8 mouse cellular contexts compared by ENCODE assay signal in the genomic region with DNA sequence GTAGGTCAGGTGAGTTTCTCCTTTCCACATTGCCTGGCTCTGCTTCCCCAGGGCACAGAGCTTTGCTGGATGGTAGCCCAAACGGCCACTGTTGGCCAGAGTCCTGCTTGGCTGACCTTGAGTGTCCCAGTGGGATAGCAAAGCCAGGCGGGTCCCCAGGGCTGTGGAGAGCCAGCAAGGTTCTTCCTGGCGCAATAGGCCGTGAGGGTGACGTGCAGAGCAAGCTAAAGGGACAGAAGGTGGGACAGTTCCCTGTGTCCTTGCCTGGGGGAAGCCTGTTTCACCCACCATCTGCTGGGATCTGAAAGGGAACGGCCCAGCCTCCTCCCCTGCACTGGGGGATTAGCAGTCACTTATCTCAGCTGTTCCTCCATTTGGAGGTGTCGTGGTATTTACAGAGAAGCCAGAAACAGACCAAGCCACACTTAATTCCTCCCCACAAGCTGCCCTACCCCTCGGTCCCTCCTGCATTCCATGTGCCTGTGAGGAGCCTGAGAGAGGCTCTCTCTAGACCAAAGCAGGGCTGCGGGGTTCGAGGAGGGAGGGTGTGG. TPM values are rescaled to one million over a fixed set of nuclear protein-coding genes. Genes with fewer than 3 reads are reported as not detected.
DNase-seq lines count a peak whose midpoint lies in the region; ATAC-seq and TF ChIP-seq lines count a peak whose summit lies in the region.

No protein-coding gene starts in this region.

- H3K4me1 ChIP-seq in lung, embryonic 15.5 days: peaks cover 12% of the 10 kb centered on the region; the same call in 1 of the 2 replicates
- H3K4me1 ChIP-seq in heart, embryonic 10.5 days: peaks cover 26% of the 10 kb centered on the region
- H3K4me1 ChIP-seq in limb, embryonic 14.5 days (ENCODE audit: control insufficient read depth, insufficient read depth, low read length): peaks cover 5% of the 10 kb centered on the region

- no peak overlapping the region for H3K4me3 ChIP-seq in lung, embryonic 15.5 days
- H3K4me3 ChIP-seq in heart, embryonic 10.5 days: peak overlapping the region; percentile 42
- H3K4me3 ChIP-seq in limb, embryonic 14.5 days (replicated peaks; ENCODE audit: low read length): no peak overlapping the region

- no peaks in the 10 kb centered on the region for H3K27me3 ChIP-seq in lung, embryonic 15.5 days
- H3K27me3 ChIP-seq in heart, embryonic 10.5 days (ENCODE audit: insufficient read depth, poor library complexity, severe bottlenecking): no peaks in the 10 kb centered on the region
- no peaks in the 10 kb centered on the region for H3K27me3 ChIP-seq in limb, embryonic 14.5 days (ENCODE audit: control insufficient read depth, insufficient read depth, low read length)

- H3K36me3 ChIP-seq in lung, embryonic 15.5 days: no peaks in the 10 kb centered on the region
- H3K36me3 ChIP-seq in heart, embryonic 10.5 days: no peaks in the 10 kb centered on the region
- H3K36me3 ChIP-seq in limb, embryonic 14.5 days (ENCODE audit: control insufficient read depth, insufficient read depth, low read length): no peaks in the 10 kb centered on the region

- H3K27ac ChIP-seq in lung, embryonic 15.5 days: no peak overlapping the region; the same call in 1 of the 2 replicates
- H3K27ac ChIP-seq in heart, embryonic 10.5 days: peak overlapping the region; percentile 94
- no peak overlapping the region for H3K27ac ChIP-seq in limb, embryonic 14.5 days (replicated peaks; ENCODE audit: low read depth, low read length)

- no peak for DNase-seq in lung, postnatal 14 days
- peak; percentile 50 for DNase-seq in cerebellum, adult 8-10 months
- DNase-seq in heart, embryonic 10.5 days (ENCODE audit: low spot score): peak; percentile 88
- peak; percentile 24 for DNase-seq in limb, embryonic 14.5 days (ENCODE audit: low spot score)
- DNase-seq in testis, postnatal 14 days (ENCODE audit: low spot score): peak; percentile 13
- no peak for DNase-seq in layer of hippocampus, adult 9-11 months
- no peak for DNase-seq in embryo, embryonic 9.5 days (ENCODE audit: extremely low spot score)

- H3K9ac ChIP-seq in lung, embryonic 15.5 days: no peak overlapping the region
- H3K9ac ChIP-seq in limb, embryonic 14.5 days (ENCODE audit: low read depth, low read length, severe bottlenecking): no peak overlapping the region

- no peaks in the 10 kb centered on the region for H3K9me3 ChIP-seq in lung, embryonic 15.5 days
- no peaks in the 10 kb centered on the region for H3K9me3 ChIP-seq in heart, embryonic 10.5 days
- no peaks in the 10 kb centered on the region for H3K9me3 ChIP-seq in limb, embryonic 14.5 days (ENCODE audit: control insufficient read depth, low read length)

- H3K4me2 ChIP-seq in lung, embryonic 15.5 days: peak overlapping the region; percentile 30; the same call in 1 of the 2 replicates
- no peak overlapping the region for H3K4me2 ChIP-seq in limb, embryonic 14.5 days (replicated peaks; ENCODE audit: low read depth, low read length, severe bottlenecking)

- peak; percentile 52; the same call in 1 of the 2 replicates for ATAC-seq in lung, embryonic 15.5 days (ENCODE audit: borderline replicate concordance, extremely low read depth, low FRiP score, low TSS enrichment)
- ATAC-seq in limb, embryonic 14.5 days (ENCODE audit: low FRiP score, low read depth): peak; percentile 73

- 8% methylated on average over 10 of the region's 10 CpGs for WGBS in lung, embryonic 15.5 days
- 4% methylated on average over 10 of the region's 10 CpGs for WGBS in heart, embryonic 10.5 days
- WGBS in limb, embryonic 14.5 days: 6% methylated on average over 10 of the region's 10 CpGs

- TF ChIP-seq POLR2A in limb, embryonic 14.5 days (IDR thresholded peaks at IDR 0.05; ENCODE audit: borderline replicate concordance, extremely low read depth, insufficient read depth, insufficient read length): no peak

RNA-seq across cellular contexts. Expression of gene Actc1, which starts 4.0 kb away (rescaled TPM):
- 405 and 508 TPM in 2 replicates for polyA plus RNA-seq in lung, embryonic 15.5 days (2015; fragmentation: Nextera tagmentation; extraction: Ambion mirVana)
- 7,735 and 13,041 TPM in 2 replicates for polyA plus RNA-seq in heart, embryonic 10.5 days (2016; fragmentation: Nextera tagmentation; extraction: Ambion mirVana)
- 1,344 and 1,405 TPM in 2 replicates for polyA plus RNA-seq in limb, embryonic 14.5 days (2012; rRNA removed)
- 905 and 1,255 TPM in 2 replicates for polyA plus RNA-seq in limb, embryonic 14.5 days (2014; fragmentation: Nextera tagmentation; extraction: Ambion mirVana)

RNA-seq across cellular contexts. Expression of gene Gjd2, which starts 44.0 kb away (rescaled TPM):
- 0.05 and 0.21 TPM in 2 replicates for polyA plus RNA-seq in lung, embryonic 15.5 days (2015; fragmentation: Nextera tagmentation; extraction: Ambion mirVana)
- not detected in 2 replicates for polyA plus RNA-seq in heart, embryonic 10.5 days (2016; fragmentation: Nextera tagmentation; extraction: Ambion mirVana)
- polyA plus RNA-seq in limb, embryonic 14.5 days (2012; rRNA removed): 0.24 and 0.30 TPM in 2 replicates
- polyA plus RNA-seq in limb, embryonic 14.5 days (2014; fragmentation: Nextera tagmentation; extraction: Ambion mirVana): 0.07 TPM in 1 of 2 replicates, not detected in the other

Comparison
In these comparisons a context has a peak if more than half of its experiments do, and no peak if none do; other contexts are left out.
1. DNase-seq: peak in cerebellum, adult 8-10 months (single experiment), heart, embryonic 10.5 days (single experiment), limb, embryonic 14.5 days (single experiment) and testis, postnatal 14 days (single experiment); none in lung, postnatal 14 days (single experiment), layer of hippocampus, adult 9-11 months (single experiment) and embryo, embryonic 9.5 days (single experiment).